Mouse (Mus musculus) myocyte (in vitro differentiated cells): ENCODE data around the gene Naa35.

Source experiments
- CEBPB ChIP-seq: IDR thresholded peaks from 2 replicates; pipeline ENCODE4 v1.6.1; 2011; ENCODE audit warnings: mild to moderate bottlenecking, moderate library complexity; ENCODE audit not compliant: poor library complexity, insufficient read depth, severe bottlenecking
- E2F4 ChIP-seq: IDR thresholded peaks from one replicate; pipeline ENCODE4 v1.6.1; 2011; ENCODE audit warnings: mild to moderate bottlenecking, control low read depth, moderate library complexity; ENCODE audit not compliant: insufficient read depth
- MAX ChIP-seq: IDR thresholded peaks from one replicate; pipeline ENCODE4 v1.6.1; 2011; ENCODE audit warnings: low read depth, mild to moderate bottlenecking, control low read depth
- MYOG ChIP-seq, 3 experiments: IDR thresholded peaks; one replicate each; pipeline ENCODE4 v1.6.1; 2011; ENCODE audit warnings: control low read depth in 2 of 3, low read depth in 2 of 3, mild to moderate bottlenecking in 2 of 3; ENCODE audit not compliant: insufficient read length in 2 of 3, control insufficient read depth in 1 of 3, insufficient read depth in 1 of 3
- POLR2A ChIP-seq: IDR thresholded peaks from one replicate; pipeline ENCODE4 v1.6.1; 2011; ENCODE audit warnings: low read depth, mild to moderate bottlenecking, control low read depth, moderate library complexity; ENCODE audit not compliant: insufficient read length
- TCF12 ChIP-seq: IDR thresholded peaks from one replicate; pipeline ENCODE4 v1.6.1; 2011; ENCODE audit warnings: mild to moderate bottlenecking, control low read depth; ENCODE audit not compliant: poor library complexity, insufficient read depth, severe bottlenecking

GRCm38 (mm10) chr13:59679306-59679705 is 94.2 kb downstream of the Naa35 start:
- TF ChIP-seq CEBPB (no peak), POLR2A (no peak), MAX (no peak), TCF12 (no peak), E2F4 (no peak), MYOG (IDR thresholded peaks at IDR 0.05; ENCODE audit: control insufficient read depth in 1 of 3, insufficient read depth in 1 of 3, insufficient read length in 2 of 3, low read depth in 2 of 3) (no peak)
